Mouse (Mus musculus): ENCODE measurements around the gene Iqcf6.
"Not testable (repeated sequence)": the region's sequence is repeated elsewhere in the genome, so short reads cannot be mapped to it uniquely, and the experiment has no call there.

Gene Iqcf6

GRCm38 (mm10) chr9:106626282-106626681, at the start of gene Iqcf6:
TSS of gene Iqcf6 (plus strand) at chr9:106626582.
- no peak for DNase-seq

GRCm38 (mm10) chr9:106580016-106580415, 46.4 kb upstream of the Iqcf6 start:
- no peak for DNase-seq

GRCm38 (mm10) chr9:106582552-106582951, 43.8 kb upstream of the Iqcf6 start:
- DNase-seq = no peak

GRCm38 (mm10) chr9:106592158-106592557, 34.2 kb upstream of the Iqcf6 start:
- DNase-seq = no peak

GRCm38 (mm10) chr9:106595402-106595801, 31.0 kb upstream of the Iqcf6 start:
- DNase-seq = not testable (repeated sequence)

DNA sequence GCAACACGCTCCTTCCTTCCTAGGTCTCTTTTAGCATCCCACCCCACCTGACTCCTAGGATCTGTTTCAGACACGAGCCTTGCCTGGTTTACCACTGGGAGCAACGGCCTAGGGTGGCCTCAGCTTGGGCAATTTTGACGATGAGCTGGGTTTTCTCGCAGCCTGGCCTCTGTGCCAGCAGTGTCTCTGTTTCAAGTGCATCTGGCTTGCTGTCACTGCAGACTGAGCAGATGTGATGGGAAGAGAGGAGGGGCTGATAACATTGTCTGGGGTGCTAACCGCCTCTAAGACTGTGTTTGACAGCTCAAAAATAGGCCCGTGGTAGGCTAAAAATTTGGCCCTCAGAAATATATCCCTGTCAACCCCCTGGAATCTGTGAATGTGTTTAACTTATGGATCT, 30.5 kb upstream of the Iqcf6 start:
- no peak for DNase-seq

GRCm38 (mm10) chr9:106598466-106598865, 27.9 kb upstream of the Iqcf6 start:
- DNase-seq = no peak

DNA sequence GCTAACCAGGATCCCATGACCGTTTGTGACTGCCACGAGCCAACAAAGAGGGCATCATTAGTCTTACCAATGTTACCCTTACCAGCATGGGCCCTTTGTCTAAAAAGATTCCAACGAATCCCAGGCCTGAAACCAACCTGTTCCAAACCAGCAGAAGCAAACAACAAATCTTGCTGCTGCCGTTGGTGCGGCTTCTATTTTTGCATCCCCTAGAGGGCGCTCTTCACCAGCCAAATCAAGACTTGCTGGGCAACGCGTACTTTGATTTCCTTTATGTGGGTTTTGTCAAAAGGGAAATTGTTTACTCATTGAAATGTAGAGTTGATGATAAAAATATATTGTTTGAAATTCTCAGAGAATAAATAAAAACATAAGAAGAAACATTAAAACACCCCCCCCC, 25.8 kb upstream of the Iqcf6 start:
- peak; percentile 18 for DNase-seq

DNA sequence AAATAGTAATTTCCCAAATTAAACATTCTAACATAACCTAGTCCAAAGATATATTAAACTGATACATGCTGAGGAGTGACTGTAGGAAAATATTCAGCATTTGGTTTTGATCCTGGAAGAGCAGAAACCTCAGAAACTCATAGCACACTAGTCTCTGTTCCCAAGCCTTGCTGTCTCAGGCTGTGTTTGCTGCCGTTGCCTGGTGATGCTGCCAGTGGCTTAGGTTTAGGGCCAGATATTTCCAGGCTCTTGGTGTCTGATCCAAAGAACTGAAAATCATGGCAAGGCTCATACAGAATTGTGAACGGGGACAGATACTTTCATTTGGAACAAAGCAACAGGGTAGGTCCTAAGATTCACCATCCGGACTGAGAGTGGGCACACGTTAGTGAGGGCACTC, 15.7 kb upstream of the Iqcf6 start:
- DNase-seq = no peak

GRCm38 (mm10) chr9:106613951-106614350, 12.4 kb upstream of the Iqcf6 start:
- DNase-seq = no peak

DNA sequence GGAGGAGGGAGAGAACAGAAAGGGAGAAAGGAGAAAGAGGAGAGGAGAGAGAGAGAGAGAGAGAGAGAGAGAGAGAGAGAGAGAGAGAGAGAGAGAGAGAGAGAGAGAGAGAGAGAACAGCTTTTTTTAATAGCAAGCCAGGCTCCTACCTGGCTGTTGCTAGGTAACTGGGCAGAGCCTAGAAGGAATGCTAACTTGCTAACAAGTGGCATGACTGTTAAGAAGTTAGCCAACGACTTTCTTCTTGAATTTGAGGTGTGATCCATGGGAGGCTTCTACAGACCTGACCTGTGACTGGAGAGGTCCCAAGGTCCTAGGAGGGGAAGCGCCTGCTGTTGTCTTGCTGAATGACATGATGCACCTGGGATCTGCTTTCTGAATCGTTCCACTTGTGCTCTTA, 11.8 kb upstream of the Iqcf6 start:
- DNase-seq = no peak

DNA sequence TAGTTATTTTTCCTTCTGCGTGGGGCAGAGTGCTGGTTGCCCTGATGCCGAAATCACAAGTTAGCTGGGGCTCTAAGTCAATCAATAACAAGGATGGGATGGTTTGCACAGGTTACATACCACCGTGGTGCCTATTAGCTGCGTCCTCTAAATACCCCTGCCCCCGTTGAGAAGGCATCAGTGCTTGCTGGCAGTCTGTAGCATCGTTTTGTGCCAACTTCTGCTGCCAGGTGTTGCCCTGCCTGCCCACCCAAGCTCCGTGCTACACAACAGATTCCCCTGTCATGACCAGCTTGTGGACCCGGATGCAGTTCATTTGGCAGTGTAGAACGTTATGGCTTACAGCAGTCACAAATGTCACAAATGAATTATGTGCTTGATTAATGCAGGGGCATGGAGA, 10.1 kb upstream of the Iqcf6 start:
- DNase-seq = no peak

DNA sequence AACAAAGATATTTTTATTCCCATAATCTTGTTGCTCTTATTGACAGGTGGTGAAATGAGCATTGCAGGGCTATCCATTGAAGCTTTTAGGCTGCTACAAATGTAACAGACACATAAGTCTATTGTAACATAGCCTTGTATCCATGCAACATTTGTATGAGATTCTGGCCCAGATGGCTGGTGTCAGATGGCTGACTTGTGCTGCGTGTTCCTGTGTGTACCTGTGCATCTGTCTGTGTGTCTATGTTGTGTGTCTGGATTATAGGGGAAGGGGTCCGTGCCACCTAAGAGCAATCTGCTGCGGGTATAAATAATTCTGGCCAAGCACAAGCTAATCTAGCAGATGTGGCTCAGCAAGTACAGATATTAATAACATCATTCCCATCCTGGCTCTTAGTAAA, 8.9 kb upstream of the Iqcf6 start:
- no peak for DNase-seq

GRCm38 (mm10) chr9:106627796-106628195, 1.4 kb downstream of the Iqcf6 start:
- DNase-seq = not testable (repeated sequence)

DNA sequence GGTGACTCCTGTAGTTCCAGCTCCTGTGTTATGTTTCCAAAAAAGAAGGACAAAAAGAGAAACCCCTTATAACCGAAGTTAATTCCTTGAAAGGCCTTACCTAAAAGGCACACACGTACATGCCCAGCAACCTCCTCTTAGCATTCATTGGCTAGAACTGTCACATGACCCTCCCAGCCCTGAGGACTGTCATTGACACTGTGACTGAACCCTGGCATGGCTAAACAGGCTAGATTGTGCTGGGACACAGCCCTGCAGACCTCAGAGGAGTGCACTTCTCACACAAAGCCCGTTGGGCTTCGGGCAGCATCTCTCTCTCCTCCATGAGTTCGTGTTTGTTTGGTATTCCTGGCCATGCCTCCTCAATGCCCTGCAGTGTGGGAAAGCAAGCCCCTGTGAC, 5.8 kb downstream of the Iqcf6 start:
- no peak for DNase-seq

DNA sequence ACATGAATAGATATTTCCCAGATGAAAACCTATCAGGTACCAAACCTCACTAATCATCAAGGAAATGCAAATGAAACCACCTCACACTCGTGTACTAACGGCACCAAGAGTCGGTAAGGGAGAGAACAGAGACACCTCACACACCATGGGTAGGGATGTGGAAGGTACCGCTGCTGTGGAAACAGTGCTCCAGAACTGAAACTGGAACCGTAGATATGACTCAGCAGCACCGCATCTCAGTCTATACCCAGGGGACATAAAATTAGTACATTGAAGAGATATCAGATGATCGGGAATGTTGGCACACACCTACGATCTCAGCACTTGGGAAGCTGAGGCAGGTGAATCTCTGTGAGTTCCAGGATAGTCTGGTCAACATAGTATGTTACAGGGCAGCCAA, 11.8 kb downstream of the Iqcf6 start:
- DNase-seq = no peak

DNA sequence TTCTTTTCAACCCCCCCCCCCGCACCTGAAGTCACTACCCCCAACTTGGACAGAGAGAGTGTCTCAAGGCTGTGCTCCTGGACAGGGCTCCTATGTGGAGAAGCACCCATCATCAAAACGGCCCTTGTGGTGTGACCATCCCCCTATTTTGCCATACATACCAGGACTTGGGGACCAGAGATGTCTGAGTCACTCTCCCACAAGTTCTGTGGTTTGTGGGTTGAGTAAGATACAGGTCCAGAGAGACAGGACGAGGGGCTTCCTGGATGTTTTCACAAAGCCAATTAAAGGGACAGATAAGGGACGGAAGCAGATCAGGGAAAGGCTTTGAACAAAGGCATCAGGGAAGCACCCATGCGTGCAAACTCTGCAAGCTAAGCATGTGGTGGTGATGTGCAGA, 15.0 kb downstream of the Iqcf6 start:
- no peak for DNase-seq

GRCm38 (mm10) chr9:106643128-106643527, 16.7 kb downstream of the Iqcf6 start:
- DNase-seq = peak; percentile 59

DNA sequence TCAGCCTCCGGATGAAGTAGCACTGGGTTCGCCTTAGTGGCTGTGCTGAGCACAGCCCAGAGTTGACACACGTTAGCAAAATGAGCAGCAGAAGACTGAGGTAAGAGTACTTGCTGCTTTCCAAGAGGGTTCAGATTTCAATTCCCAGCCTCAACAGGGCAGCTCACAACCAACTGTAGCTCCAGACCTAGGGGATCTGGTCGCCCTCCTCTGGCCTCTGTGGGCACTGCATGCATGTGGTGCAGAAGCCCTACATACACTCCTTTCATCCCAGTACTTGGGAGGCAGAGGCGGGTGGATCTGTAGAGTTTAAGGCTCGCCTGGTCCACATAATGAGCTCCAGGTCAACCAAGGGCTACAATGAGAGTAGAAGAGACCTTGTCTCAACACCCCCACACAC, 17.4 kb downstream of the Iqcf6 start:
- DNase-seq = no peak

- no peak for DNase-seq
Observed at GRCm38 (mm10) chr9:106645684-106646271, 19.4 kb downstream of the Iqcf6 start.

- no peak for DNase-seq
Observed at GRCm38 (mm10) chr9:106647226-106647625, 20.8 kb downstream of the Iqcf6 start.

GRCm38 (mm10) chr9:106652720-106653119, 26.3 kb downstream of the Iqcf6 start:
- no peak for DNase-seq

DNA sequence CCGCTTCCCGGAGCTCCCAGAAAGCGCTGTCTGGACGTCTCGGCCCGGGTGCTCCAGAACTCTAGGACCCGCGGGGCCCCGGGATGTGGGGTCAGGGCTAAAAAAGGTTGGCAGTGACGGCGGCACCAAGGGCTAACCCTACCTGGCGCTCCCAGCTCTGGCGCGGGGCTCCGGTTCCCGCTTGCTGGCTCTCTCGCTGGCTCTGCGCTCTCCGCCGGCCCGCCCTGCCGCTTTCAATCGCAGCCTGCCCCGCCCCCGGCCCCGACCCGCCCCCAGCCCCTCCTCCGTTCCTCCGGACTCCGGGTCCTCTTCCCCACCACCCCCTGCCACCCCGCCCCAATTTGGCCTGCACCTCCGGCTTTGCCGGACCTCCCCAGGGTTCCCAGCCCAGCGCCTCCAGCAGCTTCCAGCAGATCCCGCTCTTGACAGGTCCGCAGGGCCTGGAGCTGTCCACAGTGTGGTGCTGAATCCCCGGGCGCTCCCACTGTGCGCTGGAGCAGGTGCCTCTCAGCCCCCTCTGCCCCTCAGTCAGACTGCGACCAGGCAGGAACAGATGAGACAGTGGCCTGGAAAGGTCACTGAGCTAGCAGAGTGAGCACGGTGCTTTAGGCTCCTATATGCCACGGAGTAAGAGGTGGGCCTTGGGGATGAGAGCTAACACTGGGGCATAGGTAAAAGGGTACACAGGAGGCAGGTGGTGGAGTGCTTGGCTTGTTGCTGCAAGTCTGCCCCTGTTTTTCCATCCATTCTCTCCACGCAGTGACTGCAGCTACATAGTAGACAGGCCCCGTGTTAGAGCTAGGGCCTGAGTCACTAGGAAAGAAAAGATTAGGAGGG, 29.7 kb downstream of the Iqcf6 start, which contains the start of gene Grm2:
TSS of gene Grm2 (minus strand) at position 199 of the 837 bp plus-strand sequence.
- DNase-seq = no peak

GRCm38 (mm10) chr9:106656820-106657219, 30.4 kb downstream of the Iqcf6 start:
- DNase-seq = no peak

- no peak for DNase-seq
Observed at GRCm38 (mm10) chr9:106657592-106657991, 31.2 kb downstream of the Iqcf6 start.

Data from cerebellum, adult 9-11 months (tissue).